Mouse (Mus musculus): ENCODE measurements at regions not wholly inside any gene's neighbourhood (a gene's known extent, or its start where the extent isn't known, plus 50 kb on each side); places are given as distances from the start of the nearest gene placed in this dataset.

DNA sequence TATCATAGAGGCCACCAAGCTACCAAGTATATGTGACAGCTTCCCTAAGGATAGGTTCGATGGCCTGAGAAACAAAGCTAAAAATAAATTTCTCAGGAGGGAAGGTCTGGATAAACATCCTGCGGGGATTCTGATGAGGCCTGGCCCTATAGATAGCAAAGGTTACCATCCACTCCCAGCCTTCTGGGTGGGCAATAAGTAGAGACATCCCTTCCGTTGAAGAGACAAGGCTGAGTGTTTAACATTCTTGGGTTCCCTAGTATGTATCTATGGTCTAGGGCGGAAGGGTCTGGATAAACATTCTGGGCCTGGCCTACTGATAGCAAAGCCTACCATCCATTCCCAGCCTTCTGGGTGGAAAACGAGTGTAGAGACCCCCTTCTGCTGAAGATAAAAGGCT is 180.5 kb upstream of the Dlk1 start:
- no peak for DNase-seq (ENCODE audit: low spot score in 2 of 2)

DNA sequence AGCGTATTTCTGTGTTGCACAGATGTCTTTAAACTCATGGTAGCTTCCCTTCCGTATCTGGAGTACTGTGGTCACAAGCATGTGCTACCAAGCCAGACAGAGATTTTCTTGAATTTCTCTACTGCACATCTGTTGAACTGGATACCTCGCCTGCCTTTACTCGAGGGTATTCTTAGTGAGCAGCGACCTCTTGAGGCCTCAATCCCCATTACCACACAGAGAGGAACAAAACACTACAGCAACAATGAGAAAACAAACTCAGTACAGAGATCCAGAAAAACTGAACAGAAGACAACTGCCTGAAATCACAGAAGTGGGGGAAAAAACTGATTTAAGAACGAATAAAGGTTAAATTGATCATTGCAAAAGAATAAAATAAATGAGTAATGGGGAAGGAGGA is 137.8 kb upstream of the Dlk1 start:
- no peak for DNase-seq (ENCODE audit: low spot score in 2 of 2)

DNA sequence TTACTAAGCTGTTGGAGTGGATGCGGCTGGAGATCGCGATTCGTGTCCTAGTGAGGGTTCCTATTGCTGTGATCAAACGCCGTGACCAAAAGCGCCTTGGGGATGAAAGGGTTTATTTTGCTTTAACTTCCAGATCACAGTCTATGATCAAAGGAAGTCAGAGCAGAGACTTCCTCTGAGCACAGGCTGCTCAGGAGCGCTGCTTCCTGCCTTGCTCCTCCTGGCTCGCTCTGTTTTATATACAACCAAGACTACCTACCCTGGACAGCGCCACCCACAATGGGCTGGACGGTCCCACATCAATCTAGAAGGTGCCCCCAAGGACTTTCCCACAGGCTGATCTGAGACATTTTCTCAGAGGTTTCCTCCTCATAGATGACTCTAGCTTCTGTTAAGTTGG is 126.6 kb upstream of the Dlk1 start:
- DNase-seq (ENCODE audit: low spot score in 2 of 2): no peak

DNA sequence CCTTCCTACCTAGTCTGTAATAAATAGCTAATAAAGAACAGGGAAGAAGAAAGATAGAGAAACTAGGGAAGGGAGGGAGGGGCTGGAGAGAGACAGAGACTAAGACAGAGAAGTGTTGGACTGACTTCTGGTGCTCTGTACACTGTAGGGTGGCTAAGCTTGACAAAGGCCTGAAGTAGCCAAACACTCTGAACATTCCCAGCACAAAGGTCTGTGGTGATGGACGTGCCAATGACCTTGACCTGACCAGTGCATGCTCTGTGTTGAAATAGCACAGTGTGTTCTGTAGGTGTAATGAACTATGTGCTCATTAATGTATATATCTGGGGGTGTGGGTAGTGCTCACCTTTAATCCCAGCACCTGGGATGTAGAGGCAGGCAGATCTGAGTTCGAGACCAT is 81.3 kb upstream of the Dlk1 start:
- no peak for DNase-seq (ENCODE audit: low spot score in 2 of 2)

DNA sequence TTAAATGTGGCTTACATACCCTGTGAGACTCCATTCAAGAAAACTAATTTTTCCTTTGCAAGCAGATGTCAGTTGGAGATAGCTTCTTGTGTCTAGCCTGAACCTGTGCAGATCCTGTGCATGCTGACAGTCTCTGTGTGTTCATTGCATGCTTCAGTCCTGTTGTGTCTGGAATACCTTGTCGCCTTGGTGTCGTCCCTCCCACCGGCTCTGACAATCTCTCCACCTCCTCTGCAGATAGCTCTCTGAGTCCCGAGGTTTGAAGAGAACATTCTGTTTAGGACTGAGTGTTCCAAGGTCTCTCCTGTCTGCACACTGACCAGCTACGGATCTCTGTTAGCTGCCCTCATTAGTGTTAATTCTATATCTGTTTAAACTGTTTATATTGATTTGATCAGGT is 66.8 kb upstream of the Dlk1 start:
- DNase-seq (ENCODE audit: low spot score in 2 of 2): no peak

DNA sequence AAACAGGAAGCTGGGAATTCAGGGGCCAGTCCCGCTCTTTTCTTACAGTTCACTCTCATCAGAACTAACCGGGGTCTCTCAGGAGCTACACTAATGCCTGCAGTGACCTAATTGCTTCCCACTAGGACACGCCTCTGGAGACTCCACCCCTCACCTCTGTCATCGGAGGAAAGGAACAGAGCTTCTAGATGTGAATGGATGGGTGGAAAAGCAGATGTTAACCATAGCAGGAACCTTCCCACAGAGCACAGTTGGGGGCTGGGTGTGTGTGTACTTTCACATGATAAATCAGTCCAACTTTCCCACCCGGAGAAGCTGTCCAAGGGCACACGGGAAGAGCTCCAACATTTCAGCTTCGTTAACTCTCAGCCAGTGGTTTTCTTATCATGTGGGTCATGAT is 63.8 kb upstream of the Dlk1 start:
- DNase-seq (ENCODE audit: low spot score in 2 of 2): no peak

DNA sequence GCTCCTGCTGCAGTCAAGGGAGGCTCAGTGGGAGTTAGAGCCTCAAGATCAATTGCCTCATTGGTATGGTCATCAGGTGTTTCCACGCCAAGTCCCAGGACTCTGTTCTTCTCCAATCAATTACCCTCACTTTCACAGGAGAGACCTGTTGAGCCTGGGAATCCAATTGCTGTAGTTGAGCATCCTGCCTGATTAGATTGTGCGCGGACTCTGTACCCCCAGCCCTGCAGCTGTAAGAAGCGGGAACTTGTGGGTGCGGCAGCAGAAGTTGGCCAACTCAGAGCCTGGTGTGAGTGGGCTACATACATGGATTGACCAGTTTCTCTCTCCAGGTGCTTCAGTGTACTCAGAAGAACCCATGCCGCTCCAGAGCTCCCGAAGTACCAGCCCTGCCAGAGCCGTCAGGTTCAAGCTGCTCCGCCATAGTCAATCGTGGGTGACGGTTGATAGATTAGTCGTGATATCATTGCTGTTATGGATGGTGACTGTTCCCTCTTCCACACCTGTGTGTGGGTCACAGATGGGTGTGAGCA is 62.2 kb upstream of the Dlk1 start:
- DNase-seq (ENCODE audit: low spot score in 2 of 2): no peak

DNA sequence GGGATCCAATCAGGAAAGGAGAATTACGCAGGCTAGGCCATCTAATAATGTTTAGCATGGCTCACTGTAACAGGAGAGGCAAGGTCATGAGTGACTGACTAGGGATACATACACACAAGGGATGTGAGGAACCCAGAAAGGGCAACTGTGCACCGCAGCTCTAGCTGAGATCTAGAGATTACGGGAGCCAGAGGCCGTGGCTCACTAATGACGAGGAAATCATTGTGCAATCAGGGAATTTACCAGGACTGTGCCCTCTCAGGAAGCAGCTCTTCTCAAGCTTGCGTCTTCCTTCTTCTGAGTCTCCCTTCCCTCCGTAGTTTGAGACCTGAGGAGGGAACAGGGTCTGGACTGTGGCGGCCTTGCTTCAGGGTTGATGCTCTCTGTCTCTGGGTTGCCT is 61.6 kb upstream of the Dlk1 start:
- DNase-seq (ENCODE audit: low spot score in 2 of 2): no peak

DNA sequence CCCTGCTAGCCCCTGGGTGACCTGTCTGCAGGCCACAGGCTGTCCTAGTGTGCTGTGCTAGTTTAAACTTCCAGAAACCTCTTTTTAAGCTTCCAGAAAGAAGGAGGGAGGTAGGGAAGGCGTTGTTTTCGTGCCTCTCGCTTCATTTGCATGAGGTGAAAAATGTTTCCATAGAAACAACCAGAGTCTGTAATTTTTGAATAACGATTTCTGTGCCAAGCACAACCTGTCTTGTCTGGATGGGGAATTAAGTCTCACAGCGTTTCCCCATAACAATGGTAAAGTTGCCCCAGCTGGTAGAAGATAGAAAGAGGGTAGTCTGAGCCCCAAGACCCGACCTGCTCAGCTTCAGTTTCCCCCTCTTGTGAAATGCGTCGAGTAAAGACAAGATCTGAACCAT is 59.3 kb upstream of the Dlk1 start:
- peak; percentile 22 to 31 for DNase-seq (ENCODE audit: low spot score in 2 of 2)

DNA sequence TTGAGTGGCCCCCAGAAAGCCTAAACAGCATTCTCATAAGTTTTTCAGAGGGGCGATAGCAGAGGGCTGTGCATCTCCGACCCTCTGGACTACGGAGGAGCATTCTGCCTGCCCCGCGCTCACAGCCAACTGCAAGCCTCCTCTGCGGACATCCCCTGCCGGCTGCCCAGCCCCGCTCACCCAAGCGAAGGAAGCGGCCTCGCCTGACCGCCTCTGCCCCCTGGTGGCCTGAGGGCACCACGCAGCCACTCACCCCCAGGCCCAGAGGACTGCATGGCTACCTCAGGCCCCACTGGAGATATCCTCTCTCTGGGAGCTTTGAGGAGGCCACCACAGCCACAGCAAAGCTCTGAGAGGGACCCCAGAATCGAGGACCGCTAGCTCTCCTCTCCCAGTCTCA is 58.8 kb upstream of the Dlk1 start:
- peak in 1 of 2 experiments; percentile 62 for DNase-seq (ENCODE audit: low spot score in 2 of 2)

DNA sequence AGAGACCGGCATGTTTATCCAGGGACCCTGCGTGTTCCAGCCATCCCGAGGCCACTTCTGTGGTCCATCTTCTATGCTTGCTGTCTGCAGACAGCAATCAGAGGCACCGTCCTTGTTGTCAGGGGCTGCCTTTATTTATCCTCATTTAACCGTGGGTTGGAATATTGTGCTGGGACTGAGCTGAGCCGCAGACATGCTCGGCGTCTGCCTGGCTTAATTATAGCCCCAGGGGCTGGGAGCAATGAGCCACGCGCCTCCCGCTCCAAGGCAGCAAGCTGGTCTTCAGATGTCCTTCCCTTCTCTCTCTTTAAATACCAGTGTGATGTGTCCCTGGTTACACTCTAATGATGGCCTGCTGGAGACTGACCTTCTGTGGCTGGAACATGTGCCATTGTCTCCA is 58.2 kb upstream of the Dlk1 start:
- DNase-seq (ENCODE audit: low spot score in 2 of 2): peak in 1 of 2 experiments; percentile 10

DNA sequence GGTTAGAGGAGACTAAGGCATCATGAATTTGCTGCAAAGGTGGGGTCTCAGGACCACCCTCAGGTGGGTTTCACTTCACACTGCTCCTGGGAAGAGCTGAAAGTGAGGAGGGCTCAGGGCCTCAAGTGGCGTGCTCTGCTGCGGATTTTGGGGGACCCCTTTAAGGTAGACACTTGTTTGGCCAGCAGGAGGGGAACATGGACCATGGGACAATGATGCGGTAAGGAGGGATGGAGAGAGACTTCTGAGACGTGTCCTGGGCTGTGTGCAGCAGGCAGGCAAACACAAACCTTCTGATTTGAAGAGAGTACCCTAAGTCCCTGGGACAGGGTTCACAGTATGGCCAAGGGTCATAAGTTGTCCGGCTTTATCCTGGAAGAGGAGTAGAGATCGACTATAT is 56.0 kb upstream of the Dlk1 start:
- no peak for DNase-seq (ENCODE audit: low spot score in 2 of 2)

DNA sequence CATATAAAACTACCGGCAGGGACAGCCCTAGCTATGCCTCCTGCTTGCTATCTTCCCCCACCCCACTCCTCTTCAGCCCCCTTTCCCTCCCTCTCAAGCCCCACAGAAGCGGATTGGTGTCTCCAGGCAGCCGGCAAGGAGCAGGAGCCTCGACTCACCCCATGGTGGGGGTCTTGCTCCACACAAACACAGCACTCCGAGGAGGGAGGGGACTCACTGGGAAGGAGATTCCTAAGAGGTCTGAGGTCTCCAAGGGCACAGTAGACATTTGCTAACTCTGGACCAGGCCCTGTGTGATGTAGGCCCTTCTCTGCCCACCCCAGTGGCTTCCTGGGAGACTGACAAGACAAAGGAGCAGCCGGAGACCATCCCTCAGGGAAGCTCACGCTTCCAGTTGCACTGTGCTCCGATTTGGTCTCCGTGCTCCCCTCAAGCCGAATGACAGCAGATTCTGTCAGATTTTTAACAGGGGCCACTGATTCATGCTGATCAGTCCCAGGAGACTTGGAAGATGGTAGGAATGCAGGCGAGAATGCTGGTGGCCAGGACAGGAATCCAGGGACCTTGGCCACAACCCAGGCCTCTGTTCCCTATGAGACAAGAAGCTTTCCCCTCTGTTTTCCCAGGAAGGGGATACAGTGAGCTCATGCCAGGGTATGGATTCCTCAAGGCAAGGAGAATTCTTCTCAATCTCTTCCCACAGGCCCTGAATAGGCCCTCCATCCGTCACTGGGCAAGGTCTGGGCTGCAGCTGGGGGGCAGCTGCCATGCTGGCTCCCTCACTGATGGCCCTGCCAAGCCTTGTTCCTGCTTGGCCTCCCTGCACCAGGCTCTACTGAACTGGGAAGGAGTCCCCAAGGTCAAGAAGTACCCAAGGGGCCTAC is 55.2 kb upstream of the Dlk1 start:
- no peak for DNase-seq (ENCODE audit: low spot score in 2 of 2)

DNA sequence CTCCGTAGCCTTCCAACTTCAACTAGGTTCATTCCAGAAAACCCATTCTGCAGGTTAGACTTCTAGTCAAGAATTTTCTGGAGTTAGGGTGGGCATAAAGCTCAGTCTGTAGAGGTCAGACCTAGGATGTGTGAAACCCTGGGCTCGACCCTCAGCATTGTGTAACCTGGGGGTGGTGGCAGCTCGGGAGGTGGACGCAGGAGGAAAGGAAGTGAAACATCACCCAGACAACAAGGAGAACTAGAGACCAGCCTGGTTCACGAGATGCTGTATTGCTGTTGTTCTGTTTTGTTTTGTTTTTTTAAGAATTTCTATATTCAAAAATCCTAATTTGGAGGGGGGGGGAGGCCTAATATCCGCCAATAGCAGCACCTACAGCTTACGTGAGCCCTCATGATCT is 54.1 kb upstream of the Dlk1 start:
- DNase-seq (ENCODE audit: low spot score in 2 of 2): no peak

DNA sequence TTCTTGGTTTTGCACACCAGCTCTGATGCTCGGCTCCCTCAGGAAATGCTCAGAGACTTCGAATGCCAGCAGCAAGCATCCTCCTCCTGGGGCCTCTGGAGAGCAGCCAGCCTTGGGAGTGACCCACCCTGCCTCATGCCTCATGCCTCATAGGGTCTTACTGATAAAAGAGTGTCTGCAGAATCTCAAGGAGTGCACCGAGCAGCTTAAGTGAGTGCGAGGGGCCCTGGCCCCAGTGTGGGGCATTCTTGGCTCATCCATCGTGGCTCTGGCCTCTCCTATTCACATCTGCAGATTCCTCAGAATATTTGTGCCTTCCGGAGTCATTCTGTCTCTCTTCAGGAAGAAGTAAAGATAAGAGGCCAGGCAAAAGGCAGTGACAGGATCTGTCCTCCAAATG is 53.7 kb upstream of the Dlk1 start:
- no peak for DNase-seq (ENCODE audit: low spot score in 2 of 2)

DNA sequence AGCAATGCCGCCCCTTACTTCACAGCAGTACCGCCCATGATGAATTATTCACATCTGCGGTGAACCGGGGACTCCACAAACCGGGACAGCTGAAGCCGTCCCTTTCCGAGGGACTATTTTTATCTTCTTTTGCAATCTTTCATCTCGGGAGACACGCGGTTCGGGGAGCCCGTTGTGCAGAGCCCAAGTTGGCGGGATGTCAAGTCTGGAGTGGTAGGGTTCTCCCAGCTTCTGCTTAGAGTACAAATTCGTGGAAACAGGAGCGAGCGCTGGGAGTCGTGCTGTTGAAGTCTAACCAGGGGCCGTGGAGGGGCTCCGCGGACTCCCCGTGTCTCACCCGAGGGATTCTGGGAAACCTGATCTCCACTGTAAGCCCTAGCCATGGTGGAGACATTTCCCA is 53.0 kb upstream of the Dlk1 start:
- DNase-seq (ENCODE audit: low spot score in 2 of 2): peak; percentile 62 to 69

DNA sequence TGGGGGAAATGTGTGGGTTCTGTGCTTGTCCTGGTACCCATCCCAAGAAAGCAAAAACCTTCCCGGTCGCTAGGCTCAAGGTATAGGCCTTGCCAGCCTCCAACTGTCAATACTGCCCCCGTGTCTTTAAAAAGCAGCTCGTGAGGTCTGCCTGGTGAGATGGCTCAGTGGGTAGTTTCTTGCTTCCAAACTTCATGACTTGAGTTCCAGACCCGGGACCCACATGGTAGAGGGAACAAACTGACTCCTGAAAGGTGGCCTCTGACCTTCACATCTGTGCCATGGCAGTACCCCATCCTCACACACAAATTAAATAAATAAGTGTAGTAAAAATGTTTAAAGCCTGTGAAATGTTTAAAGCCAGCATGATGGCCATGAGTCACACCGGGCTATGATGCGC is 52.6 kb upstream of the Dlk1 start:
- no peak for DNase-seq (ENCODE audit: low spot score in 2 of 2)

DNA sequence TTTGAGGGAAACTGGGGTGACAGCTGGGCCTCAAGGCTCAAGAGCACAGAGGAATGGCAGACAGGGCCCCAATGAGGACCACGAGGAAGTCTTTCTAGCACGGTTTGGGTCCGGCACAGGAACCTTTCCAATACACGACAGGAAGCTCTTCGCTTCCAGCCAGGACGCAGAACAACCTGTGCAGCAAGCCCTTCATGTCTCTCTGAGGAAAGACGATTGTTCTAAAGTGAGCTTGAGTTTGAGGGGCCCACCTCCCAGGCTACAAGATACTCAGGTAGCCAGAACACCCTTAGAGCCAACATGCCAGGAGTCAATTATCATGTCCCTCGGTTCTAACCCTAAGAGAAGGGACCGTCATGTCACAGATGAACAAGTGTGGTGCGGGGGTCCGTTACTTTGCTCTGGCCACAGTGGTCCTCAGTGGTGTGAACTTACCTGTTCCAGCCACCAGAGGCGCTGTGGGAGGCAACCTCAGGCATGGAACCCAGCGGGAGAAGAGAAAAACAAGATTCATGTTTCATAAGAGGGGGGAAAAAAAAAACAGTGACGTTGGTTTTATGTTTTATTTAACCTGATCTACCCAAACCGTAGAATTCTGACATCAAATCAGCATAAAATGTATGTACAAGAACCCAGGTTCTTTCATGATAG is 51.6 kb upstream of the Dlk1 start:
- peak in 1 of 2 experiments; percentile 33 for DNase-seq (ENCODE audit: low spot score in 2 of 2)

DNA sequence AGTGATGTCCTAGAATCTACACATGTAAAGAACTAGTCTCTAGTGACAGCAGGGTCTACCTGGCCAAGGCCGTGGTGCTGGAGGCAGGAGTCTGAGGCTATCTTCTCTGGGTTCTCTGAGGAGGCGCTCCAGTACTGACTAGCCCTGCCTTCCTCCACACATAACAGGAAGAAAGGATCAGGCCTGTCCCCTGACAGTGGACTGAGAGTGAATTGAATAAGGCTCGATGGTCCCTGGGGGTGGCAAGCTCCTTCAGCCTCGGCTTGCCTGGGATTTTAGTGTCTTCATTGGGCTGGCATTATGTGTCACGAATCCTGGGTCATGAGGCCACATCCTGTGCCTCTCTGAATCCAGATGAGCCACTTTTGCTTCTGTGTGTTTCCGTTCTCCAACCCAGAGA is 50.9 kb upstream of the Dlk1 start:
- DNase-seq (ENCODE audit: low spot score in 2 of 2): no peak

DNA sequence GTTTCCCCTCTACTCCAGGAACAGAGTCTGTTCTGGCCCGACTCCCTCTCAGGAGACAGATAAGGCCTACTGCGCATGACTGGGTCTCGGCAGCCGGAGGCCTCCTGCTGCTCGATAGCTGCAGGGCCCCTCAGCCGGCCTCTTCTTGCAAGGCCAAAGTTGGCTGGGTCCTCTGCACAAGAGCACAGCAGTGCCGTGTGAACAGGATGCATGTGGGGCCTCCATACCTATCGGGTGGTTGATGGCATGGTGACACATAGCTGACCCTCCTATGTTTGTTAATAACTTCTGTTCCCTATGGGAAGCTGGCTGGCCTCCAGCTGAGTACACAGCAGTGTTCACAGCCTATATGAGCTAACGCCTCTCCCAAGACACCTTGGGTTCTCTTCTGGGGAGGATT is 50.4 kb upstream of the Dlk1 start:
- no peak for DNase-seq (ENCODE audit: low spot score in 2 of 2)
